Mouse (Mus musculus) limb, embryonic 13.5 days (tissue): ENCODE measurements at regions not wholly inside any gene's neighbourhood (a gene's known extent, or its start where the extent isn't known, plus 50 kb on each side); places are given as distances from the start of the nearest gene placed in this dataset.

ENCODE experiments used
- ATAC-seq: fragments of 200-750 bp; cut with Nextera tagmentation; 2 replicates; pipeline ENCODE4 v1.8.0; 2017; ENCODE audit warnings: low read depth, moderate number of reproducible peaks, moderate TSS enrichment; ENCODE audit not compliant: low FRiP score
- H3K27ac ChIP-seq: fragments of 300-500 bp; sonication (generic); 2 replicates; pipeline ENCODE4 v1.5.1; 2015; ENCODE audit warnings: inconsistent platforms, mild to moderate bottlenecking, moderate library complexity
- H3K27me3 ChIP-seq: fragments of 300-500 bp; sonication (generic); 2 replicates; pipeline ENCODE4 v1.6.1; 2015; ENCODE audit warnings: mild to moderate bottlenecking, inconsistent platforms
- H3K36me3 ChIP-seq: fragments of 300-500 bp; sonication (generic); 2 replicates; pipeline ENCODE4 v1.6.1; 2015; ENCODE audit warnings: inconsistent platforms, mild to moderate bottlenecking, moderate library complexity
- H3K4me1 ChIP-seq: fragments of 300-500 bp; sonication (generic); 2 replicates; pipeline ENCODE4 v1.6.1; 2015; ENCODE audit warnings: inconsistent platforms
- H3K4me2 ChIP-seq: fragments of 300-500 bp; sonication (generic); replicated peaks from 2 replicates; pipeline ENCODE4 v1.6.1; 2015; ENCODE audit warnings: inconsistent platforms, mild to moderate bottlenecking, moderate library complexity
- H3K4me3 ChIP-seq: fragments of 300-500 bp; sonication (generic); 2 replicates; pipeline ENCODE4 v1.5.1; 2015; ENCODE audit warnings: moderate library complexity, mild to moderate bottlenecking, inconsistent platforms
- H3K9ac ChIP-seq: fragments of 300-500 bp; sonication (generic); 2 replicates; pipeline ENCODE4 v1.6.1; 2015; ENCODE audit warnings: mild to moderate bottlenecking, inconsistent platforms
- H3K9me3 ChIP-seq: fragments of 300-500 bp; sonication (generic); 2 replicates; pipeline ENCODE4 v1.6.1; 2016; ENCODE audit warnings: inconsistent platforms
- WGBS: fragments of 180-500 bp; shearing (Covaris S2); methylation state at CpG from one replicate; pipeline ENCODE4 v1.1.7; 2015; 5-methylcytosine and 5-hydroxymethylcytosine counted together

DNA sequence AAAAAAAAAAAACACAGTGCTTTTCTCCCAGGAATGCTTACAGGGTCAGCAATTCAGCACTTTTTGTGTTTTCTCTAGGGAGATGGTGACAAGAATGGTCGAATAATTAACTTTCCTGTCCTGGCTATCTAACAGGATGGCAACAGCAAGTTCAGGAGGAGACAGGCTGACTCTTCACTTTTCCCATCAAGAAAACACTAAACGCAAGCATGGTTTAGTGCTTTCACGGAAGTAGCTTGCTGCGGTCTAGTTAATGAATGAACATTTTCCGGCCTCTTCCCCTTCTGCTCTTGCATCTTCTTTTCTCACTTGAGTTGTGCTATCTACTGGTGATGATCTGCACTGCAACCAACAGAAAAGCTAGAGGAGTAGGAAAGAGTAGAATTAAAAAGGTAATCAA is 463.6 kb upstream of the Igfbp7 start:
- Histone ChIP-seq H3K27ac (no peak overlapping the region), H3K4me3 (no peak overlapping the region), H3K27me3 (no peaks in the 10 kb centered on the region), H3K9me3 (no peaks in the 10 kb centered on the region), H3K36me3 (no peaks in the 10 kb centered on the region), H3K9ac (no peak overlapping the region), H3K4me1 (no peaks in the 10 kb centered on the region), H3K4me2 (no peak overlapping the region)
- 91% methylated on average over 5 of the region's 5 CpGs for WGBS
- no peak for ATAC-seq

DNA sequence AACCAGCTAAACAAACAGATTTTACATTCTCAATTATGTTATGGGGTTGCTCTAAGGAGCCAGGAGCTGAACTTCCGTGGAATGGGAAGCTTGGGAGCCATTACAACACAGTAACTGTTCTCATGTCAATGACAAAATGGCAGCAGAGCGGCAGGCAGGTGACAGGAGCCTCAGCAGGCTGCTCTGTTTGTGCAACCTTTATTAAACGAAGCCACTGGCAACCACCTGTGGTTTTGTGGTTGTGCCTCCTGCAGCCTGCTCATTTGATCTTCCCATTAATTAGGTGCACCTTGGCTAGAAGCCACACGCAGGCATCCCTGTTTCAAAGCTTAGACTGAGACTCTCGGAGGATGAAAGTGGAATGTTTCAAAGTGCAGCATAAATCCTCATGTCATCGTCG is 457.5 kb upstream of the Igfbp7 start:
- H3K36me3 ChIP-seq = no peaks in the 10 kb centered on the region
- WGBS = 13% methylated on average over 7 of the region's 7 CpGs
- H3K27ac ChIP-seq = no peak overlapping the region
- H3K27me3 ChIP-seq = no peaks in the 10 kb centered on the region
- no peak for ATAC-seq
- no peak overlapping the region for H3K9ac ChIP-seq
- no peak overlapping the region for H3K4me2 ChIP-seq
- no peaks in the 10 kb centered on the region for H3K4me1 ChIP-seq
- H3K9me3 ChIP-seq = no peaks in the 10 kb centered on the region
- H3K4me3 ChIP-seq = no peak overlapping the region

DNA sequence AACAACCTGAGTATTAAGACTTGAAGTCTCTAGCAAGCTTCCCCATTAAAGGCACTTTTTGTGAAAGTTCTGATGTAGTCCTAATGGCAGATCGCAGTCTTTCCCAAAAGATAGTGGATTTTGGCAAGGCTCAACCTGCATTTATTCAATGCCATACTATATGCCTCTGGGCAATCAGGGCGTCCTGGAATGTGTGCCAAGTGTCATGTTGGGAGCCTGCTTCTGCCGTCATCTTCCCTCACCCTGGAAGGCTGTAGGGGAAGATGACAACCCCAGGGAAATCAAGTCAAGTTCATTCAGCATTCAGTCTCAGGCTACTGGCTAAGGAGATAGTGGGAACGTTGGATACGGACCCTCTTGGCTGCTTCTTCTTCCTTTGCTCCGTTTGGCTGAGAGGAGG is 447.4 kb upstream of the Igfbp7 start:
- H3K4me2 ChIP-seq = no peak overlapping the region
- H3K27ac ChIP-seq = no peak overlapping the region
- H3K27me3 ChIP-seq = no peaks in the 10 kb centered on the region
- H3K4me3 ChIP-seq = no peak overlapping the region
- ATAC-seq = no peak
- no peaks in the 10 kb centered on the region for H3K4me1 ChIP-seq
- WGBS = 77% methylated on average over 6 of the region's 6 CpGs
- H3K9me3 ChIP-seq = no peaks in the 10 kb centered on the region
- H3K36me3 ChIP-seq = no peaks in the 10 kb centered on the region
- H3K9ac ChIP-seq = no peak overlapping the region

DNA sequence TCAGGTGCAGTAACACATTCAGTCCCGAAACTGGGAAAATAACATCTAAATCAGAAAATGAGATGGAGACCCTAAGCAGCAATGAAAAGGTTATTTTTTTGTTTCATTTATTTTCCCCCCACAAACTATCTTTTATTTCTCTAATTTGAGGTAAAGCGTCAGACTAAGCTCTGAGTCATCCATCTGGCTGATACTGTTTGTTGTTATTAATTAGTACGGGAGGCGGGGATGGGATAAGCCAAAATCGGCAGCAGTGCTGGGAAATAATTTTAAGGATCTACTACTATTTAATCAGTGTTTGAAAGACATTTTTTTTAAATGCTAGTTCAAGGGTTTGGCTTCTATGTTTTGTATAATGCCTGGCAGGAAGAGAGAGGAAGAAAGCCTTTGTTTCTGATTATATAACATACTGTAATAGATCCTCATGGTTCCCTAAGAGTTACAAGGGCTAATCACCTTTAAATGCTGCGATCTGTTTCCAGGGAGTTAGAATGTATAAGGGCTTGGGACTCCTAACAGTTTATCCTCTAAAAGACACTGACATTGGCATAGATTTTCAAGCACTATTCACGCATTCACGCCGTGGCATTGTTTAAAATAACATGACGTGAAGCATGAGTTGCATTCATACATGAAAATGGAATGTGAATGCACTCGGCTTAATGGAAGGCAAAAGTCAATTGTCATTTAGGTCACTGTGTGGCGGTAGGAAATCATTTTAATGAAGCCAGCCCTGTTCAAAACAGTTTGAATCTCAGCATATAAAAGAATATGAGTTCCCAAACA is 446.4 kb upstream of the Igfbp7 start:
- no peaks in the 10 kb centered on the region for H3K9me3 ChIP-seq
- no peaks in the 10 kb centered on the region for H3K36me3 ChIP-seq
- 82% methylated on average over 12 of the region's 12 CpGs for WGBS
- no peaks in the 10 kb centered on the region for H3K4me1 ChIP-seq
- no peak overlapping the region for H3K4me3 ChIP-seq
- no peak overlapping the region for H3K4me2 ChIP-seq
- no peak overlapping the region for H3K9ac ChIP-seq
- ATAC-seq = no peak
- H3K27ac ChIP-seq = no peak overlapping the region
- H3K27me3 ChIP-seq = no peaks in the 10 kb centered on the region

DNA sequence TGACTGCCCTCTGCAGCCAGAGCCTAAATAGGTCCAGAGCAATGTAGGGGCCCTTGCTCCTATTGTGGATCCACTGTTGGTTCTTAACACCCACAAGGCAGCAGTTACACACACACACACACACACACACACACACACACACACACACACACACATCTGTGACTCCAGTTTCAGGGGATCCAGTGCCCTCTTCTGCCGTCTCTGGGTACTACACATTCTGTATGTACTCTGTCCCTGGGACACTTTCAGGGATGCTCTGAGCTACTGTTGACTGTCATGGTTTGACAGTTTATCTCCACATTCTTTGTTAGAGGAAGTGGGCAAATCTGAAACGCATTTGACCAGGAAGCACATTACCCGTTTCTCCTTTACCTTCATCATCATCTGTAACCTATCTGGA is 443.8 kb upstream of the Igfbp7 start:
- H3K4me2 ChIP-seq = no peak overlapping the region
- no peaks in the 10 kb centered on the region for H3K4me1 ChIP-seq
- H3K9me3 ChIP-seq = no peaks in the 10 kb centered on the region
- WGBS = 86% methylated on average over 3 of the region's 3 CpGs
- H3K9ac ChIP-seq = no peak overlapping the region
- no peaks in the 10 kb centered on the region for H3K36me3 ChIP-seq
- H3K27me3 ChIP-seq = no peaks in the 10 kb centered on the region
- ATAC-seq = no peak
- H3K27ac ChIP-seq = no peak overlapping the region
- no peak overlapping the region for H3K4me3 ChIP-seq

DNA sequence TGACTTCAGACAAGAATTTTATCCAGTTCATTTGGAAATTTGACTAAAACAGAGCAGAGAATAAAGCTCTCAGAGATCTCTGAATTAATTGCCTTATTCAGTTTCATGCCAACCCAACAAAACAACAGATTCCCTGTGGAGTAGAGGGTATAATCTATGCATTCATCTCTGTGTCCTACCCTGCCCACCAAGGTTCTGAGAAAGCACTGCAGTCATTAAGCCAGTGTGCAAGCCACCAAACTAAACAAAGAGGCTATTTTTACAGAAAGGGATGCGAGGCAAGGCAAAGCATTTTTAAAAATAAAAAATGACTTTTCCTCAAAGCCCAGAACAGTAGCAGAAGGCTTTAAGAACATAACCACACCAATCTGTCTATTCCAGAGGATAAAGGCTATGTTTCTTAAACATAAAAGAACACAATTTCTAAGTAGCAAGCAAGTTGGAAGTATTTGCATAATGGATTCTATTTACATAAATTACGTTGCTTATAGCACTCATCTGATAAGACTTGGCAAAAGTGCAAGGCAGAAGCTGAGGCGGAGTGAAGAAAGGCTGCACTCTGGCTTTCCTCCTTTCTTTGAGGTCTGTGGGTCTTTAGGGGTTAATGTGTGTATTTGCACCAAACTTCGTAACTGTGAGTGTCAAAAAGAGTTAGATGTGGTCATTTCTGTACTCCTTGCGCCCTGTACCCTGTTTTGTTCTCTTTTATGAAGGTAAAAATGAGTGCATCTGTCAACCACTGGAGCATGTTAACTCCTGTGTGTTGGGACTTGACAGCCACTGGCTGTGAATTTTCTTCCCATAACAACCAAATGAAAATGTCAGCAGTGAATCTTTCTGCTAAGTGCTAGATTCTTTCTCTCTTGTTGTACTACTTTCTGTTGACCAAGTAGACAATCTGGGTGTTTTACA is 430.6 kb upstream of the Igfbp7 start:
- no peaks in the 10 kb centered on the region for H3K27me3 ChIP-seq
- WGBS = 65% methylated on average over 5 of the region's 5 CpGs
- H3K36me3 ChIP-seq = no peaks in the 10 kb centered on the region
- H3K4me3 ChIP-seq = no peak overlapping the region
- ATAC-seq = no peak
- H3K4me1 ChIP-seq = no peaks in the 10 kb centered on the region
- H3K27ac ChIP-seq = no peak overlapping the region
- H3K9me3 ChIP-seq = no peaks in the 10 kb centered on the region
- H3K4me2 ChIP-seq = no peak overlapping the region
- H3K9ac ChIP-seq = no peak overlapping the region

DNA sequence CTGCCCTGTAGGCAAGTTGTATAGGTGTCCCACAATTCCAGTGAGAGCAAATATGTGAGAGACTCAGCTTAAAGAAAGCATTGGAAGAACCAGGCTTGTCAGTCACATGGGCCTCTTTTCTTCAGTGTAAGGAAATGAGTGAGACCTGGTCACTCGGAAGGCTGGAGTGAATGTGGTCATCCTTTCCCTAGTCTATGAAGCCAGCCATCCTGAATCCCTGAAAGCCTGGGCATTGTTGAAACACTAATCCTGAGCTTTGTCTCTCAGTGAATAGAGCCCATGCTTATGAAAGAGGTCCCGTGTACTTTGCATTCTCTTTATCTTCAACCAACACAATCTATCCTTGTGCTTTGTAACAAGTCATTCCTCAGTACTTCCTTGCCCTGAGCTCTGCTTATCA is 420.1 kb upstream of the Igfbp7 start:
- no peak overlapping the region for H3K9ac ChIP-seq
- H3K4me2 ChIP-seq = no peak overlapping the region
- no peaks in the 10 kb centered on the region for H3K27me3 ChIP-seq
- 98% methylated on average over 2 of the region's 2 CpGs for WGBS
- no peaks in the 10 kb centered on the region for H3K36me3 ChIP-seq
- H3K27ac ChIP-seq = no peak overlapping the region
- no peak for ATAC-seq
- peaks cover 6% of the 10 kb centered on the region for H3K9me3 ChIP-seq
- H3K4me1 ChIP-seq = no peaks in the 10 kb centered on the region
- H3K4me3 ChIP-seq = no peak overlapping the region

DNA sequence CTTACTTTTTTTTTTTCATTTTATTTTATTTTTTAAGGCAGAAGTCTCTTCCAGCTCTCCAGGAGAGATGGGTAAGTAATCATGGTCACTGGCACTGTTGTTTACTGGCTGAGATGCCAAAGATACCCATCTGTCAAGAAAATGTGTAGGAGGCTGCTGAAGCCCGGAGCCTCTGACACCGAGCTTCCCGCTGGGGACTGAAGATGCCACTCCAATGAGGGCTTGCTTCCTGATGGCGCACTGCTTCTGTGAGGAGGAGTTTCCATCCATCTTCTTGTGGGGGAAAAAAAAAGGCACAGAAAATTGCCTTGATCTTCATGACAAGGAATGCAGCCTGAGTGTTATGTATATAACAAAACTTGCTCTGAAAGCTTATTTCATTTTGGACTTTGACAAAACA is 418.2 kb upstream of the Igfbp7 start:
- WGBS = 89% methylated on average over 4 of the region's 4 CpGs
- ATAC-seq = no peak
- no peak overlapping the region for H3K27ac ChIP-seq
- no peaks in the 10 kb centered on the region for H3K36me3 ChIP-seq
- H3K9me3 ChIP-seq = peaks cover 6% of the 10 kb centered on the region
- H3K4me1 ChIP-seq = no peaks in the 10 kb centered on the region
- no peak overlapping the region for H3K4me3 ChIP-seq
- no peaks in the 10 kb centered on the region for H3K27me3 ChIP-seq
- H3K9ac ChIP-seq = no peak overlapping the region
- no peak overlapping the region for H3K4me2 ChIP-seq

DNA sequence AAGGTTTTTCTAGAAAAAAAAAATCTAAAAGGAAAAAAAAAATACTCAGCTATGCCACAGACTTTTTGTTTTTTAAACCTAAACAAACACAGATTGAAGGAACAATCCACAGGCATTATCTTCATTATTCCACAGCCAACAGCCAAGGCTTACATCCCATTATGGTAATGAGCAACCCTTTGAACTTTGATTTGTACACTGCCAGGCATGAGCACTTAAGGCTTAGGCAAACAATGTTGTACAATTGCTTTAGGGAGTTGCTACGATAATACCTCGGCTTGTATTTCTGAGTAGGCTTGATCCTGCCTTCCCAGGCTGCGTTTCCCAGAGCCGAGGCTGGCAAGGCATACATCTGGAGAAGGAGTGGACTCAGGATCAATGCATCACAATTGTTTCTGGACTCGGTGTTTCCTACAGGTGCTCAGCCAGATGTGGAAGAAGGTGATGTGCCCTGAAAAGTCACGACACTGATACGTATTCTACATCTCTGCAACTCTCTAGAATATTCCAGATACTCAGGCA is 409.0 kb upstream of the Igfbp7 start:
- H3K9ac ChIP-seq = no peak overlapping the region
- 46% methylated on average over 7 of the region's 7 CpGs for WGBS
- no peaks in the 10 kb centered on the region for H3K9me3 ChIP-seq
- no peak overlapping the region for H3K27ac ChIP-seq
- H3K27me3 ChIP-seq = no peaks in the 10 kb centered on the region
- H3K4me3 ChIP-seq = no peak overlapping the region
- no peaks in the 10 kb centered on the region for H3K4me1 ChIP-seq
- no peak overlapping the region for H3K4me2 ChIP-seq
- ATAC-seq = no peak
- H3K36me3 ChIP-seq = no peaks in the 10 kb centered on the region

DNA sequence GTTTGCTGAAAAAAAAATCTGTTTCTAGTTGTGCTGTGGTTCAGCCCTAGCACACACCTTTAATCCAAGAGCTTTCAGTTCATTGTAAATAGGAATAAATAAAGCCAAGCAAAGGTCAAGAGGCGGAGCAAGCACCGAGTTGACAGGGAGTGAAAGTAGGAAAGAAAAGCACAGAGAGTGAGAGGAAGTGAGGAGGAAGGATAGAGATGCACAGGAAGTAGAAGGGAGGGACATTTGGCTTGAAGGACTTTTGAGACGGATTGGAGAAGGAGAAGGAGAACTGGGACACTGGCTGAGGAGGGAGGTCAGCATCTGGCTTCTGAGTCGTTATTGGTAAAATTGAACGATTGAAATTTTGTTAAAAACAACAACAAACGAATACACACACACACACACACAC is 402.0 kb upstream of the Igfbp7 start:
- no peaks in the 10 kb centered on the region for H3K36me3 ChIP-seq
- 69% methylated on average over 6 of the region's 6 CpGs for WGBS
- ATAC-seq = no peak
- no peak overlapping the region for H3K4me3 ChIP-seq
- H3K27me3 ChIP-seq = no peaks in the 10 kb centered on the region
- H3K27ac ChIP-seq = no peak overlapping the region
- 0 out of 2 replicates have a peak, but pooled peaks cover 6% of the 10 kb centered on the region for H3K4me1 ChIP-seq
- H3K9ac ChIP-seq = no peak overlapping the region
- no peak overlapping the region for H3K4me2 ChIP-seq
- no peaks in the 10 kb centered on the region for H3K9me3 ChIP-seq

DNA sequence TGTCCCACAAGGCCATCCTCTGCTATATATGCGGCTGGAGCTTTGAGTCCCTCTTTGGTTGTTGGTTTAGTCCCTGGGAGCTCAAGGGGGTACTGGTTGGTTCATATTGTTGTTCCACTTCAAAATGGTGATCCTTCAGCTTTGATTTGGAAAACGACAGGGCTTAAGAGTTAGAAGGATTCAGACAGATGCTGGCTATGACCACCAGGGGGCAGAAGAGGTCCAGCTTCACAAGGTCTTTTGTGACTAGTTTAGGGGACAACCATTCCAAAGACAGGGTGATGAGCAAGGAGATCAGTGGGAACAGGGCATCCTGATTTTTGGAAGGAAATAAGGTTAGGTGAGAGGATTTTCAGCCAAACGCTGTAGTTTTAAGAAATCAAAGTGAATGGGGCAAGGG is 399.9 kb upstream of the Igfbp7 start:
- no peak for ATAC-seq
- WGBS = 34% methylated on average over 3 of the region's 3 CpGs
- no peak overlapping the region for H3K9ac ChIP-seq
- no peak overlapping the region for H3K4me2 ChIP-seq
- H3K36me3 ChIP-seq = no peaks in the 10 kb centered on the region
- H3K27ac ChIP-seq = no peak overlapping the region
- H3K9me3 ChIP-seq = no peaks in the 10 kb centered on the region
- H3K27me3 ChIP-seq = no peaks in the 10 kb centered on the region
- H3K4me1 ChIP-seq = peaks cover 14% of the 10 kb centered on the region
- H3K4me3 ChIP-seq = no peak overlapping the region

DNA sequence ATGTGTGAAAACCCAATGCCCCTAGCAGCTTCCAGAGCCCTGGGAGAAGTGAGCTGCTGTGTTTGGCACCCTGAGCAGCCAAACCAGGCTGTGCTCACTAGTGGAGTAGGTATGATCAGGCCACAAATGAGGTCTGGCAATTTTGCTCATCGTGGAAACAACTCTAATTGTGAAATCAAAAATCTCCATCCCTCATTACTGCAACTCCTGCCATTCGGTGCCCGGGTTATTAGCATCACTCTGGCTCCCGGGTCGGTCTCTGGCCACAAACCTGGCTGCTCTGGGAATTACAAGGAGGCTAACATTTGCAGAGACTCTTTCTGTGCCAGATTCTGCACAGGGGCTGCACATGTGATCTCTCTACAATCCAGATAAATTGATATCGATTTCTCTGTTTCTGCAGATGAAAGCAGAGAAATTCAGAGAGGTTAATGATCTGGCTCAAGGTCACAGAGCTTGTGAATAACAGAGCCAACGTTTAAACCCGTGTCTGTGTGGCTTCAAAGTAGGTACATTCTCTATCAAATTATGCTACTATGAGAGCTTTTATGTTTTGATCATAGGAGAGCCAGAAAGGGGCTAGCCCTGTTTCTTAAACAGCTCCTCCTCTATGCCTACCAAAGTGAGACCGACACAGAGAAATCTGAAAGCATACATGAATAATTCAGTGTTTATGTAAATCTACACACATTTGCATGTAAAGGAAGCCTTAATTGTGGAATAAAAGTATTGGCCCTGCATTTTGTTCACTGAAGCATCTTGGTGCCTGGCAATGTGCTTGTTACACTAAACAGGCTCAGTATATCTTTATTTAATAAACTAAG is 398.7 kb upstream of the Igfbp7 start:
- Histone ChIP-seq H3K27ac (no peak overlapping the region), H3K36me3 (no peaks in the 10 kb centered on the region), H3K9me3 (no peaks in the 10 kb centered on the region), H3K9ac (no peak overlapping the region), H3K4me1 (peaks cover 14% of the 10 kb centered on the region), H3K4me3 (no peak overlapping the region), H3K27me3 (no peaks in the 10 kb centered on the region), H3K4me2 (no peak overlapping the region)
- WGBS = 51% methylated on average over 9 of the region's 9 CpGs
- ATAC-seq = no peak
